Mouse (Mus musculus) liver, embryonic 14.5 days (tissue): Measurements from ENCODE around the gene Smarcad1.

Source experiments
- CTCF ChIP-seq: IDR thresholded peaks from 2 replicates; pipeline ENCODE4 v1.5.1; 2016; ENCODE audit warnings: antibody characterized with exemption, low read depth, control low read depth
- EP300 ChIP-seq: IDR thresholded peaks from 2 replicates; pipeline ENCODE4 v1.6.1; 2016; ENCODE audit warnings: antibody characterized with exemption, low read depth

GRCm38 (mm10) chr6:65117540-65117939, 75.2 kb downstream of the Smarcad1 start:
- no peak for TF ChIP-seq CTCF
- no peak for TF ChIP-seq EP300
